Mouse (Mus musculus) heart, postnatal 25 days (tissue): ENCODE results near the gene Dnaaf3. TPM values are rescaled to one million over a fixed set of nuclear protein-coding genes. Genes with fewer than 3 reads are reported as not detected.

Experiments used
- DNase-seq: peaks from one replicate; pipeline ENCODE4 v3.0.0; 2022; ENCODE audit warnings: low spot score
- intact Hi-C: fragments of 180-260 bp; cut with DNase I; formaldehyde crosslinking; loops from one replicate; pipeline ENCODE4 v1.15.1; 2025
- total RNA-seq, 2 experiments: library from RNA; stranded (reverse); gene quantifications; 2 replicates each; pipeline ENCODE4 v1.2.3; 2021

Dnaaf3 gene
- total RNA-seq, 2 experiments from 2014 or later = 2.6 to 3.2 TPM

GRCm38 (mm10) chr7:4502421-4503090, 29.7 kb downstream of the Dnaaf3 start:
- intact Hi-C loops = loop anchor here (10.0 kb wide), 1 partner anchor 368 kb away; the partner anchor contains the start of gene Leng8
- no peak for DNase-seq

GRCm38 (mm10) chr7:4501558-4502397, 30.5 kb downstream of the Dnaaf3 start, which contains the start of gene Ppp1r12c:
Gene Ppp1r12c, minus strand, starts transcription at chr7:4501680.
- intact Hi-C loops = loop anchor here (10.0 kb wide), 1 partner anchor 367 kb away; the partner anchor contains the start of gene Leng8
- DNase-seq = peak; percentile 91

- intact Hi-C loops = loop anchor here (10.0 kb wide), 1 partner anchor 366 kb away; the partner anchor contains the start of gene Leng8
- DNase-seq = no peak
Observed at GRCm38 (mm10) chr7:4500892-4501471, 31.3 kb downstream of the Dnaaf3 start.

GRCm38 (mm10) chr7:4499034-4499433, 33.2 kb downstream of the Dnaaf3 start:
- intact Hi-C loops = loop anchor here (2.0 kb wide), 1 partner anchor 20 kb away; no protein-coding TSS in a partner anchor
- DNase-seq = no peak

- DNase-seq = peak; percentile 87
- intact Hi-C loops = loop anchor here (2.0 kb wide), 1 partner anchor 19 kb away; no protein-coding TSS in a partner anchor
Observed at GRCm38 (mm10) chr7:4498251-4498650, 34.0 kb downstream of the Dnaaf3 start.

- intact Hi-C loops = no loop called here
- no peak for DNase-seq
Observed at GRCm38 (mm10) chr7:4497271-4497903, 34.9 kb downstream of the Dnaaf3 start.

- intact Hi-C loops = no loop called here
- no peak for DNase-seq
Observed at GRCm38 (mm10) chr7:4496468-4496867, 35.8 kb downstream of the Dnaaf3 start.

- intact Hi-C loops = no loop called here
- no peak for DNase-seq
Observed at GRCm38 (mm10) chr7:4493991-4494390, 38.3 kb downstream of the Dnaaf3 start.

- DNase-seq = no peak
- intact Hi-C loops = no loop called here
Observed at GRCm38 (mm10) chr7:4492284-4493224, 39.7 kb downstream of the Dnaaf3 start.

- DNase-seq = peak; percentile 63
- intact Hi-C loops = no loop called here
Observed at GRCm38 (mm10) chr7:4491308-4491707, 40.9 kb downstream of the Dnaaf3 start.

GRCm38 (mm10) chr7:4482281-4482680, 50.0 kb downstream of the Dnaaf3 start:
- intact Hi-C loops = no loop called here
- DNase-seq = no peak

- intact Hi-C loops = loop anchor here (2.0 to 10.0 kb wide), 4 partner anchors 19 to 805 kb away; partner anchors contain the start of genes Rps9, Tmc4 and Tnni3
- no peak for DNase-seq
Observed at GRCm38 (mm10) chr7:4479674-4480073, 52.6 kb downstream of the Dnaaf3 start.

- intact Hi-C loops = loop anchor here (2.0 to 10.0 kb wide), 3 partner anchors 20 to 804 kb away; partner anchors contain the start of genes Rps9 and Tmc4
- no peak for DNase-seq
Observed at GRCm38 (mm10) chr7:4478796-4479291, 53.4 kb downstream of the Dnaaf3 start.

- intact Hi-C loops = loop anchor here (2.0 to 10.0 kb wide), 3 partner anchors 21 to 803 kb away; partner anchors contain the start of genes Rps9 and Tmc4
- DNase-seq = peak; percentile 76
Observed at GRCm38 (mm10) chr7:4478021-4478795, 54.0 kb downstream of the Dnaaf3 start.

- DNase-seq = no peak
- intact Hi-C loops = loop anchor here (5.0 to 10.0 kb wide), 3 partner anchors 769 to 872 kb away; partner anchors contain the start of genes Rps9 and Tmc4
Observed at GRCm38 (mm10) chr7:4473940-4474339, 58.3 kb downstream of the Dnaaf3 start.
